In genomic region chr6:55465311-55465710, GRCm38 (mm10) we compare ENCODE assay signal across 13 mouse cellular contexts. TPM values are rescaled to one million over a fixed set of nuclear protein-coding genes. Genes with fewer than 3 reads are reported as not detected.
DNase-seq lines count a peak whose midpoint lies in the region; ATAC-seq and TF ChIP-seq lines count a peak whose summit lies in the region.
"Had no signal": no experiment of that assay in that cellular context is flagged by ENCODE, and none has a peak within 500 bp of the region (broad histone marks: within the 10 kb centered on the region; RNA-seq: fewer than 3 reads in every experiment).

No protein-coding gene starts in this region.

- peak; percentile 79 to 86 for DNase-seq in heart, adult 2 months
- peak; percentile 44 for DNase-seq in right cerebral cortex, postnatal 14 days
- DNase-seq in right cerebral cortex, postnatal 36 days (ENCODE audit: low spot score in 2 of 2), result no peak
- peak; percentile 78 for DNase-seq in gastrocnemius, postnatal 10 days
- peak; percentile 61 for DNase-seq in skeletal muscle tissue, adult 2 months (ENCODE audit: low read depth, low spot score)
- no peak for DNase-seq in kidney, adult 8-10 months
- DNase-seq: cerebellum, adult 11-12 months had no signal

- no peaks in the 10 kb centered on the region for H3K36me3 ChIP-seq in heart, adult 2 months (ENCODE audit: control insufficient read depth, insufficient read depth, low read length)
- no peaks in the 10 kb centered on the region for H3K36me3 ChIP-seq in heart, embryonic 12.5 days
- no peaks in the 10 kb centered on the region for H3K36me3 ChIP-seq in liver, embryonic 12.5 days

- TF ChIP-seq POLR2A in heart, adult 2 months (IDR thresholded peaks at IDR 0.05; ENCODE audit: insufficient read depth, low read depth, low read length), result no peak

- no peaks in the 10 kb centered on the region for H3K27me3 ChIP-seq in heart, adult 2 months (ENCODE audit: control insufficient read depth, insufficient read depth, low read length)
- H3K27me3 ChIP-seq in heart, embryonic 12.5 days (replicated peaks), result peaks cover 36% of the 10 kb centered on the region
- H3K27me3 ChIP-seq in liver, embryonic 12.5 days (replicated peaks), result no peaks in the 10 kb centered on the region

- intact Hi-C loops in heart, adult 2 months (cut with DNase I), result no loop called here

- no peak for TF ChIP-seq CTCF in heart, adult 2 months (IDR thresholded peaks at IDR 0.05)

- no peak overlapping the region for H3K9ac ChIP-seq in heart, adult 2 months (ENCODE audit: low read depth, low read length)
- H3K9ac ChIP-seq in heart, embryonic 12.5 days, result no peak overlapping the region
- H3K9ac ChIP-seq in liver, embryonic 12.5 days, result no peak overlapping the region
- H3K9ac ChIP-seq: hindbrain, embryonic 14.5 days; liver, embryonic 14.5 days had no signal

- ATAC-seq in heart, embryonic 12.5 days (ENCODE audit: insufficient number of reproducible peaks, low FRiP score), result no peak
- no peak for ATAC-seq in liver, embryonic 12.5 days

- WGBS in heart, adult 2 months, result 53% methylated on average over 4 of the region's 4 CpGs
- WGBS in heart, embryonic 12.5 days, result 70% methylated on average over 4 of the region's 4 CpGs
- WGBS in liver, embryonic 12.5 days (ENCODE audit: insufficient replicate concordance), result 46% methylated on average over 4 of the region's 4 CpGs

- H3K4me1 ChIP-seq in heart, adult 2 months (ENCODE audit: control insufficient read depth, insufficient read depth, low read length), result peaks cover 3% of the 10 kb centered on the region; the same call in 1 of the 2 replicates
- 0 out of 2 replicates have a peak, but pooled peaks cover 3% of the 10 kb centered on the region for H3K4me1 ChIP-seq in heart, embryonic 12.5 days (replicated peaks)
- H3K4me1 ChIP-seq in liver, embryonic 12.5 days, result no peaks in the 10 kb centered on the region
- H3K4me1 ChIP-seq: megakaryocyte, embryonic 14.5 days had no signal

- no peaks in the 10 kb centered on the region for H3K79me2 ChIP-seq in heart, adult 2 months (replicated peaks; ENCODE audit: control insufficient read depth, insufficient read depth, low read length)

- peak; percentile 89 for TF ChIP-seq EP300 in heart, adult 2 months (IDR thresholded peaks at IDR 0.05; ENCODE audit: insufficient read depth, low read depth, low read length)

- peak overlapping the region; percentile 43; the same call in 1 of the 2 replicates for H3K27ac ChIP-seq in heart, adult 2 months
- H3K27ac ChIP-seq in heart, embryonic 12.5 days (ENCODE audit: poor library complexity, severe bottlenecking), result no peak overlapping the region
- H3K27ac ChIP-seq in liver, embryonic 12.5 days, result no peak overlapping the region
- H3K27ac ChIP-seq: hindbrain, embryonic 14.5 days; kidney, postnatal 0 days; liver, embryonic 14.5 days had no signal

- H3K4me2 ChIP-seq in heart, embryonic 12.5 days, result no peak overlapping the region
- H3K4me2 ChIP-seq in liver, embryonic 12.5 days, result no peak overlapping the region
- H3K4me2 ChIP-seq: hindbrain, embryonic 14.5 days had no signal

- no peak overlapping the region for H3K4me3 ChIP-seq in heart, adult 2 months
- no peak overlapping the region for H3K4me3 ChIP-seq in heart, embryonic 12.5 days
- H3K4me3 ChIP-seq in liver, embryonic 12.5 days, result no peak overlapping the region
- H3K4me3 ChIP-seq: megakaryocyte, embryonic 14.5 days had no signal

- H3K9me3 ChIP-seq in heart, embryonic 12.5 days (replicated peaks), result no peaks in the 10 kb centered on the region
- no peaks in the 10 kb centered on the region for H3K9me3 ChIP-seq in liver, embryonic 12.5 days (replicated peaks)
- H3K9me3 ChIP-seq: megakaryocyte, embryonic 14.5 days had no signal

RNA-seq across cellular contexts. Expression of gene Adcyap1r1, which starts 13.5 kb away (rescaled TPM):
- 1 to 10 TPM; 4.4 to 4.5 TPM for total RNA-seq in heart, adult 2 months (2021)
- 4.8 and 7.4 TPM in 2 replicates for polyA plus RNA-seq in heart, adult 2 months (2012; rRNA removed)
- 6.2 and 6.5 TPM in 2 replicates for polyA plus RNA-seq in heart, embryonic 12.5 days (2016; fragmentation: Nextera tagmentation; extraction: Ambion mirVana)
- total RNA-seq in gastrocnemius, postnatal 10 days (2021), result 1 to 10 TPM; 4.1 to 7.5 TPM
- 0.12 and 0.24 TPM in 2 replicates for polyA plus RNA-seq in liver, embryonic 12.5 days (2016; fragmentation: Nextera tagmentation; extraction: Ambion mirVana)

Comparison
In these comparisons a context has a peak if more than half of its experiments do, and no peak if none do; other contexts are left out.
1. DNase-seq: peak in heart, adult 2 months (2 of 2), right cerebral cortex, postnatal 14 days (single experiment), gastrocnemius, postnatal 10 days (single experiment) and skeletal muscle tissue, adult 2 months (single experiment); none in right cerebral cortex, postnatal 36 days (0 of 2) and kidney, adult 8-10 months (0 of 2).